Mouse (Mus musculus): Measurements from ENCODE around the gene Gimap1.

GRCm38 (mm10) chr6:48785601-48786000 is 46.7 kb downstream of the Gimap1 start:
- TF ChIP-seq ZNF384 (IDR thresholded peaks at IDR 0.05; ENCODE audit: low read depth, low read length): no peak
- TF ChIP-seq HCFC1 (IDR thresholded peaks at IDR 0.05; ENCODE audit: low read depth, low read length): no peak
- TF ChIP-seq CTCF (IDR thresholded peaks at IDR 0.05 in 2 of 3, conservative IDR thresholded peaks at IDR 0.05 in 1 of 3; ENCODE audit: control insufficient read depth in 1 of 3, insufficient read depth in 1 of 3, low read depth in 2 of 3, low read length in 3 of 3, poor library complexity in 1 of 3, severe bottlenecking in 1 of 3): no peak
- TF ChIP-seq EP300 (IDR thresholded peaks at IDR 0.05; ENCODE audit: low read depth in 1 of 2, low read length in 2 of 2): no peak
- TF ChIP-seq POLR2A (IDR thresholded peaks at IDR 0.05; ENCODE audit: control insufficient read depth in 1 of 2, insufficient read depth in 1 of 2, low read depth in 1 of 2, low read length in 2 of 2, poor library complexity in 1 of 2): no peak
- TF ChIP-seq MXI1 (IDR thresholded peaks at IDR 0.05; ENCODE audit: low read depth, low read length): no peak
- no peak for TF ChIP-seq GATA1 (IDR thresholded peaks at IDR 0.05; ENCODE audit: low read depth, low read length)
- no peak for TF ChIP-seq BHLHE40 (IDR thresholded peaks at IDR 0.05; ENCODE audit: borderline replicate concordance, low read depth, low read length)
- no peak for TF ChIP-seq USF1 (IDR thresholded peaks at IDR 0.05; ENCODE audit: low read depth, low read length)
- TF ChIP-seq SMC3 (IDR thresholded peaks at IDR 0.05; ENCODE audit: low read depth, low read length): no peak
- no peak for TF ChIP-seq MAX (IDR thresholded peaks at IDR 0.05; ENCODE audit: low read length)
- no peak for TF ChIP-seq GABPA (IDR thresholded peaks at IDR 0.05; ENCODE audit: low read depth, low read length)
- no peak for TF ChIP-seq TCF12 (IDR thresholded peaks at IDR 0.05; ENCODE audit: low read depth, low read length)
- no peak for TF ChIP-seq ELF1 (IDR thresholded peaks at IDR 0.05; ENCODE audit: low read depth, low read length)
